ENCODE assay signal across 7 mouse cellular contexts in genomic region chr3:79969536-79969935, GRCm38 (mm10).
DNase-seq lines count a peak whose midpoint lies in the region; ATAC-seq and TF ChIP-seq lines count a peak whose summit lies in the region.
"Not testable (repeated sequence)": the region's sequence is repeated elsewhere in the genome, so short reads cannot be mapped to it uniquely, and the experiment has no call there.

No protein-coding gene starts in this region.

- not testable (repeated sequence) for TF ChIP-seq POLR2A in MEL (IDR thresholded peaks at IDR 0.05; ENCODE audit: control insufficient read depth in 1 of 2, insufficient read depth in 1 of 2, low read depth in 1 of 2, low read length in 2 of 2, poor library complexity in 1 of 2); heart, adult 2 months (IDR thresholded peaks at IDR 0.05; ENCODE audit: insufficient read depth, low read depth, low read length); kidney, adult 2 months (IDR thresholded peaks at IDR 0.05; ENCODE audit: low read depth, low read length)

- not testable (repeated sequence) for H3K79me2 ChIP-seq in MEL (ENCODE audit: control insufficient read depth, insufficient read depth, low read length, poor library complexity); heart, adult 2 months (replicated peaks; ENCODE audit: control insufficient read depth, insufficient read depth, low read length)

- TF ChIP-seq EP300 in MEL (IDR thresholded peaks at IDR 0.05; ENCODE audit: low read depth in 1 of 2, low read length in 2 of 2); heart, adult 2 months (IDR thresholded peaks at IDR 0.05; ENCODE audit: insufficient read depth, low read depth, low read length); heart, postnatal 0 days (IDR thresholded peaks at IDR 0.05; ENCODE audit: low read depth): not testable (repeated sequence)

- peaks cover 32 to 40% of the 10 kb centered on the region in 2 experiments for H3K4me1 ChIP-seq in MEL (ENCODE audit: control insufficient read depth in 1 of 2, insufficient read depth in 2 of 2, low read length in 2 of 2)
- peaks cover 15% of the 10 kb centered on the region for H3K4me1 ChIP-seq in heart, adult 2 months (ENCODE audit: control insufficient read depth, insufficient read depth, low read length)
- H3K4me1 ChIP-seq in heart, embryonic 15.5 days (replicated peaks) = peaks cover 18% of the 10 kb centered on the region
- peaks cover 14% of the 10 kb centered on the region for H3K4me1 ChIP-seq in heart, postnatal 0 days (ENCODE audit: control insufficient read depth, insufficient read depth)
- not testable (repeated sequence) for H3K4me1 ChIP-seq in kidney, adult 2 months (ENCODE audit: control insufficient read depth, insufficient read depth, low read length)

- H3K36me3 ChIP-seq in MEL (ENCODE audit: control insufficient read depth in 1 of 2, insufficient read depth in 2 of 2, low read length in 2 of 2) = peaks cover 0 to 56% of the 10 kb centered on the region in 2 experiments; a peak in 2 of 4 replicates
- peaks cover 22% of the 10 kb centered on the region for H3K36me3 ChIP-seq in heart, adult 2 months (ENCODE audit: control insufficient read depth, insufficient read depth, low read length)
- H3K36me3 ChIP-seq in heart, embryonic 15.5 days; heart, postnatal 0 days (replicated peaks; ENCODE audit: control insufficient read depth, insufficient read depth, low read length); kidney, adult 2 months (ENCODE audit: control insufficient read depth, insufficient read depth, low read length): not testable (repeated sequence)

- H3K4me2 ChIP-seq in heart, embryonic 15.5 days; heart, postnatal 0 days (ENCODE audit: low read depth, low read length): not testable (repeated sequence)

- intact Hi-C loops in gastrocnemius, adult 2 months (cut with DNase I); heart, adult 2 months (cut with DNase I): not testable (repeated sequence)

- H3K4me3 ChIP-seq in MEL (ENCODE audit: control insufficient read depth in 1 of 2, insufficient read depth in 1 of 2, low read depth in 2 of 2, low read length in 2 of 2); gastrocnemius, adult 2 months; heart, adult 2 months; heart, embryonic 15.5 days; heart, postnatal 0 days (ENCODE audit: low read depth, low read length); kidney, adult 2 months (ENCODE audit: insufficient read depth, low read depth, low read length): not testable (repeated sequence)

- H3K9me3 ChIP-seq in MEL (replicated peaks; ENCODE audit: insufficient read depth, low read length); heart, embryonic 15.5 days (replicated peaks); heart, postnatal 0 days (replicated peaks; ENCODE audit: control insufficient read depth, low read length): not testable (repeated sequence)

- H3K27ac ChIP-seq in MEL (ENCODE audit: control insufficient read depth, low read depth, low read length) = peak overlapping the region; percentile 95
- H3K27ac ChIP-seq in gastrocnemius, adult 2 months = peak overlapping the region; percentile 50
- peak overlapping the region; percentile 51 for H3K27ac ChIP-seq in heart, adult 2 months
- 0 out of 2 replicates have a peak overlapping the region, but pooled peaks have one; percentile 31 for H3K27ac ChIP-seq in heart, embryonic 15.5 days
- peak overlapping the region; percentile 65; the same call in 1 of the 2 replicates for H3K27ac ChIP-seq in heart, postnatal 0 days (ENCODE audit: low read depth)
- not testable (repeated sequence) for H3K27ac ChIP-seq in kidney, adult 2 months (ENCODE audit: insufficient read depth, low read depth, low read length)

- H3K9ac ChIP-seq in MEL (ENCODE audit: control insufficient read depth, low read depth, low read length, poor library complexity, severe bottlenecking); heart, adult 2 months (ENCODE audit: low read depth, low read length); heart, embryonic 15.5 days; heart, postnatal 0 days (replicated peaks; ENCODE audit: low read depth, low read length): not testable (repeated sequence)

- not testable (repeated sequence) for TF ChIP-seq CTCF in MEL (IDR thresholded peaks at IDR 0.05 in 2 of 3, conservative IDR thresholded peaks at IDR 0.05 in 1 of 3; ENCODE audit: control insufficient read depth in 1 of 3, insufficient read depth in 1 of 3, low read depth in 2 of 3, low read length in 3 of 3, poor library complexity in 1 of 3, severe bottlenecking in 1 of 3); gastrocnemius, adult 2 months (IDR thresholded peaks at IDR 0.05); heart, adult 2 months (IDR thresholded peaks at IDR 0.05); heart, postnatal 0 days (IDR thresholded peaks at IDR 0.05; ENCODE audit: low read depth); kidney, adult 2 months (conservative IDR thresholded peaks at IDR 0.05; ENCODE audit: insufficient read depth, insufficient read length, low read depth, low read length)

- H3K27me3 ChIP-seq in MEL (ENCODE audit: control insufficient read depth in 1 of 2, insufficient read depth in 2 of 2, low read length in 2 of 2); heart, adult 2 months (ENCODE audit: control insufficient read depth, insufficient read depth, low read length); heart, embryonic 15.5 days; heart, postnatal 0 days (ENCODE audit: control insufficient read depth, insufficient read depth, low read length); kidney, adult 2 months (replicated peaks; ENCODE audit: control insufficient read depth, insufficient read depth, low read length): not testable (repeated sequence)

- not testable (repeated sequence) for ATAC-seq in heart, embryonic 15.5 days (replicated peaks; ENCODE audit: insufficient number of reproducible peaks, insufficient read depth, low FRiP score, low read depth); heart, postnatal 0 days (ENCODE audit: insufficient read depth, low read depth)

- peak; percentile 40 for DNase-seq in MEL (ENCODE audit: low read depth, low spot score)
- not testable (repeated sequence) for DNase-seq in gastrocnemius, adult 2 months; heart, adult 2 months; heart, postnatal 0 days (ENCODE audit: low spot score)
- peak; percentile 56 for DNase-seq in kidney, adult 2 months
- DNase-seq in kidney, adult 9 months = peak; percentile 63

- 86% methylated on average over 3 of the region's 3 CpGs for WGBS in heart, adult 2 months
- 81% methylated on average over 3 of the region's 3 CpGs for WGBS in heart, embryonic 15.5 days
- WGBS in heart, postnatal 0 days = 88% methylated on average over 3 of the region's 3 CpGs
- WGBS in kidney, adult 2 months = 56% methylated on average over 3 of the region's 3 CpGs

- not testable (repeated sequence) for TF ChIP-seq RAD21 in MEL (IDR thresholded peaks at IDR 0.05; ENCODE audit: low read depth, low read length)

TF ChIP-seq in MEL, 35 proteins besides CTCF, POLR2A, EP300 and RAD21:
- TF ChIP-seq USF1 (IDR thresholded peaks at IDR 0.05; ENCODE audit: low read depth, low read length) = peak; percentile 76
